Mouse (Mus musculus) naive thymus-derived CD4-positive, alpha-beta T cell, adult 2 months (primary cell): ENCODE measurements at regions not wholly inside any gene's neighbourhood (a gene's known extent, or its start where the extent isn't known, plus 50 kb on each side); places are given as distances from the start of the nearest gene placed in this dataset.
"Not testable (repeated sequence)": the region's sequence is repeated elsewhere in the genome, so short reads cannot be mapped to it uniquely, and the experiment has no call there.

ENCODE experiments used
- DNase-seq: peaks from one replicate; pipeline ENCODE4 v3.0.0-alpha.2; 2011; ENCODE audit warnings: low read depth

DNA sequence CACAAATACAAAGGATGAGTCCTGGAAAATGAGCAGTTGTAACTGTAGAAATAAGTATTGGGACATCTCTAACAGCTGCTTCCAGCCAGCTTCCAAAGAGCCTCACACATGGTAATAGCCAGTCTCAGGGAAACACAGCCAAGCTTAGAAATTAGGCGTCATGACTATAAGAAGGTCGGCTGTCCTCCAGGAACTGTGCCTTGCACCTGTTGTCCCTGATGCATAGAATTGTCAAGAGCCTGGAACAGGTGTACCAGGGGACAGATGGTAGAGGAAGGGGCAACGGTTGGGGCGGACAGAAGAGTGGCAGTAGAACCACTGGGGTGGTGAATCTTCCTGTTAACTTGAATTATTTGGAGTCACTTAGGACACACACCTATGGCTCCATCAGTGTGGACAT is 162.1 kb downstream of the Trib2 start:
- DNase-seq: no peak

DNA sequence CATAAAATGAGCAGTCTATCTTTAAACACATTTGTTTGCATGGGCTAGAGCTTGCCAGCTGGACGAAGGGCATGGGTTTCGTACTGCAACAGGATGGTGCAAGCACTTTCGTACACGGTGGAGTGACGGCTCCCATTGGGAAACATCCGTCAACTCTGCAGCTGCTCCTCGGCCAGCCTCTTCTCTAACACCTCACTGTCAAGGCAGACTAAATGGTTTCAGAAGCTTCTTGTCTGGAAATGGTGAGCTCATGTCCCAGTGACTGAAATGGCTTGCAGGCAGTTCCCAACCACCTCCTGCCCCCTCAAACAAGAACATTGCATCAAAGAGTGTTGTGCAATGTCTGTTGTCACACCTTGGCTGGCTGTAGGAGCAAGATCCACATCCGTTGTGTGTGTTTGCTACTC is 163.4 kb downstream of the Trib2 start:
- no peak for DNase-seq

DNA sequence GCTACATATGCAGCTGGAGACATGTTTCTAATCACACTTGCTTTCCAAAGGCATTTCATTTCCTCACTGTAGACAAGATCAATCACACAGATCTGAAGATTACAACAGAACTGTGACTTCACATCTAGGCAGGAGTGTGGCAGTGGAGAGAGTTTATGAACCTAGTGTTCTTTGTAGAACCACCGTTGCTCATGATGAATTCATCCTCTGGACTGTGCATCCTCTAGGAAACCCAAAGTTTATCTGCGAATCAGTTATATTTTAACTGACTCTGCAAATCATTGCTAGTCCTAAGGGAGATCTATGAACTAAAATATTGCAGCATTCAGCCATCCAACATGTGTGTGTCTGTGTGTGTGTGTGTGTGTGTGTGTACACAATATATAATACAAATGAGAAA is 165.4 kb downstream of the Trib2 start:
- no peak for DNase-seq

DNA sequence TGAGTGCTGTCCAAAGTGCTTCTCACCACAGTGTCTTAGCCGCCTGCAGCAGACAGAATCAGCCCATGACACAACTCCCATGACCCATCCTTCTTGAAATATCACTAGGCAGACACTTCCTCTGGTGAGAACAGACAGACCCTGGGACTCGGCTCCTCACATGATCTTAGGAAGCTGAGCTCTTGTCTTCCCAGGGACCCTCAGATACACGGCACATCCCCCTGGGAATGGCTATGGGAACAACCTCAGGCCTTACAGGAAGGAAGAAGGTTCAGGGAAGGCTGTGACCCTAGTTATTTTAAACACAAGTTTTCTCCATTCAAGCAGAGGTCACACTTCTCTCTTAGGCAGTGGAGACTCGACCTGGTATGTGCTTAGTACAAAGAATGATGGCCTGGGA is 166.8 kb downstream of the Trib2 start:
- no peak for DNase-seq

DNA sequence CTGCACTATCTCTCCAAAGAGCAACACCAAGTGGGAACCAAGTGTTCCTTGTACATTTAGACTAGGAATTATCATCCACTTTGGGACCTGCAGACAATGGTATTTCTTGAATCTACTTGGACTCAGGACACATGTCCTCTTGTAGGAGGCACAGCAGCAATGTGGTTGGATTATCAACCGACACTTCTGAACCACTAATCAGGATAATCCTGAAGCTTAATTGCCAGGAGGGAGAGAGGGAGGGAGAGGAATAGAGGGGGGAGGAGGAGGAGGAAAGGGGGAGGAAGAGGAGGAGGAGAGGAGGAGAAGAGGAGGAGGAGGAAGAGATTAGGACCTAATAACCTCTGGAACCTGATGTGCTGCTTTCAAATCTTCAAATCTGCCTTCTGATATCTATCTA is 167.5 kb downstream of the Trib2 start:
- no peak for DNase-seq

DNA sequence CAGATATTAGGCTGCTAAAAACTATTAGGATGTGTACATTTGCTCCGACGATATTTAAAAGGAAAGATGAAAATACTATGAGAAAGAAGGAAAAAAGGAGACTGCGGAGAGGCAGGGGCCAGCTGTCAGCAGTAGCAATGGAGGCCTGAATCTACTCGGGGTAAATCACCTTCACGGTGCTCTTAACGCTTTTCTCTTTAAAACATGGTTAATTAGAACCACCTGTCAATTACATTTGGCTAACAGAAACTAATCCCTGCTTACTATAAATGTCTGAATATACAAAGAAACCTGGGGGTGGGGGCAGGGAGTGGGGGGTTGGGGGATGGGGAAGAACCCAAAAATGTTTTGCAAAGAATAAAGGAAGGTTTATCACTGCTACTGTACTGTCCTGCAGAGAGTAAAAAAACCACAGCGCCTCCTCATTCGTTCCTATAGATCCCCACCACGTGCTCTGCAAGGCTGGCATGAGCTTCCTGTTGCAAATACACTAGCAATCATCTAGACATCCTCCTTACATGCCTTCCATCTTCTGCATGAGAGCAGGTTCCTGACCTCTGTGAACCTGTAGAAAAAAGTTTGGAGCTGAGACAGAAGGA is 172.5 kb downstream of the Trib2 start:
- no peak for DNase-seq

DNA sequence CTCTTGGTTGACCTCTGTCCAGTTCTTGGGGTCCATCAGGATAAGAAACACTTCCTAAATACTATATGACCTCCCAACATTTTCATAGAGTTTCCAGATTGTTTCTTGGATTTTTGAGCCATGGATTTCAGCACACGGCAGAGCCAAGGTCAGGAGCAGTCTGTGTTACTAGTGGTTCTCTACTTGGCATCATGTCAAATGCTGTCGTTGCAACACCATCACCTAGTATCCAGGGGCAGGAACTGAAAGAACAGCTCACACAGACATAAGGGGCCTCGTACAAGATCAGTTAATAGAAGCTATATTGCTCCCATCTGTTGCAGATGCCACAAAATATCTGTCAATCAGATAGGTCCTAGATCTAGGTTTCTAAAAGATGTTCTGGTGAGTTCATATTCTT is 173.1 kb downstream of the Trib2 start:
- DNase-seq: no peak

DNA sequence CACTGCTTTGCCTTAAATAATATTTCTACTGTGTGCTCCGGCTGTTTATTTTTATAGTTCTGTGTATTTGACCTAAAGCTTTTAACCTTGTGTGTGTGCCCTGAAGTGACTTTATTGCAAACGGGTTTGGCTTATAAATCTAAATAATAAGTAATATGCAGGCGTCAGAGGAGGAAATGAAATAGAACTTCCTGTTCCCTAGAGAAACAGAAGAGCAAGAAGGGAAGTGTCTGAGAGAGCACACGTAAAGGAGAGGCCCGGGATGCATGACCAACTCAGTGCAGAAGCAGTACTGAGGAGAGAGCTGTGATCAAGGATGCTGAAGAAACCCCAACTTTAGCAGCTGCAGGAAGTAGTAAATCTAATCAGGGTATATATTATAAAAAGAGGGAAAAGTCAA is 176.4 kb downstream of the Trib2 start:
- no peak for DNase-seq

DNA sequence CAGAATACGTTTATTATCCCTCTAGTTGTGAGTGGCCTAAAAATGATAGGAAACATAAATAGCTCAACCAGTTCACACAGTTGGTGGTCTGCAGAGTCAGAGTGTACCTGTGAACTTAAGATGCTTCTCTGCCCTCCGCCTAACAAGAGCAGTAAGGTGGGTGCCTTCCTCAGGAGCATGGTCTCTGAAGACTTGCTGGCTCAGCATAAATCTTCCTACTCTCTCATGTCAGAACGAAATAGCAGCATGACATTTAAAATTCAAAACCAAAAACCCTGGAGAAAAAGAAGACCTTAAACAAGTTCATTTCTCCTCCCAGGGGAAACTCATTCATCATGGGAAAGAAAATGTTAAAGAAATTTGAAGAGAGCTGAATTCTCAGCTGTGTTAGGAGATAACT is 186.8 kb downstream of the Trib2 start:
- no peak for DNase-seq

DNA sequence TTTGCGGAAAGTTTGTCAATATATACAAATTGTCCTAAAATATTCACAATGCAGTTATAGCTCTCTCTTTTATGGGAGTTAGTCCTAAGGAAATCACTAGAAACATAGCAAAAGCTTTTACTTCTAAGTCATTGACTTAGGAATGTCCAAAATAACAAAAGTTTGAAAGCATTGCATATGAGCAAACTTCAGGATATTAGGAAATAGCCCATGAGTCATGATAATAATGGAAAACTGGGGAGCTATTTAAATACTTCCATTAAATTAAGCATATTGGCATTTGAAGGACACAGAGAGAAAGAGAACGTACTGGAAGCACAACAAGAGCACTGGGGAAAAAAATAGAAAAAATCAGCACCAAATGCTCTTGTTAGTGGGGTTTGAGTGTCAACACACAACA is 197.2 kb downstream of the Trib2 start:
- no peak for DNase-seq

DNA sequence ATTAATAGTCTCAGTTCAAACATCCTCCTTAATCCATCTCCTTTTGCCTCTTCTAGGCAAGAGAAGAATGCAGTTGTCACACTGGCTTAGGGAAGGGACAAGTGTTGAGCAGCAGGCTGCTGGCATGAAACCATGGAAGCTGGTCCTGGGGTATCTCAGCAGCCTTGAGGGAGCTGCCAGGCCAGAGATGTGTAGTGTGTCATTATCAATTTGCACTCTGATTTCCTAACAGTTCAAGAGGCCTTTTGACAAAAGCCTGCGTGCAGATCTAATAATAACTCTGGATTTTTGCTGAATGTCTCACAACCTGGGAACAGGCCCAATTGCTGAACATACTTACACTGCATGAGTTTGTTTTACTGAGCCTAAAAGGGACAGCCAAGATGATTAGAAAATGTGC is 199.4 kb downstream of the Trib2 start:
- DNase-seq: no peak

DNA sequence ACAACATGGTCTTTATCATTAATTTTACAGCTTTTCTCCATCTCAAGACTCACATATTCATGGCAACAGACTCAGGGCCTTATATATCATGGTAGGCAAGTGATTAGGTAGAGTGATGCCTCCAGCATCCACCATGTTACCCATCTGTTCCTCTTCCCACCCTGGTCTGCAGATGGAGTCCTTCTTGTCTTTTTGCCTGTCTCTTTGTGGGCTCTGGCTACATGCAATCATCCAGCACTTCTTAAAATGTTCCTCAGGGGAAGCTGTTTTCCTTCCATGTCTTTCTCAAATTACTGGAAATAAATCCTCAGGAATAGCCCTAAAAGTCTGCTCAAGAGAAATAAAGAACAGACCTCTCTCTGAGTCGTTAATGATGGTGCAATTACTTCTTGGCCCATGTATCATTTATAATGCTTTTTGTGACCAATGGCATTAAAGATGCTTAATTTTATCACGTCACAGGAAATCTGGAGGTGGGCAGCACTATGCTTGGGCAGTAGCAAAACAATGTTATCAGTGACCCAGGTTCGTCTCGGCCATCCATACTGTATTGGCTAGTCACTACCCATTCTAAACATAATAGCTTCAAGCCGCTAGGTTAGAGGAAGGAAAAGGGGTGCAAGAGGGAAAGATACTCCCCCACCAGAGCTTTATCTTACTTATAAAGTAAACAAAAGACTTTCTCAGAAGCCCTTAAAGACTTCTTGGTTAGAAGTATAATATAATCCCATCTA is 204.7 kb downstream of the Trib2 start:
- no peak for DNase-seq

DNA sequence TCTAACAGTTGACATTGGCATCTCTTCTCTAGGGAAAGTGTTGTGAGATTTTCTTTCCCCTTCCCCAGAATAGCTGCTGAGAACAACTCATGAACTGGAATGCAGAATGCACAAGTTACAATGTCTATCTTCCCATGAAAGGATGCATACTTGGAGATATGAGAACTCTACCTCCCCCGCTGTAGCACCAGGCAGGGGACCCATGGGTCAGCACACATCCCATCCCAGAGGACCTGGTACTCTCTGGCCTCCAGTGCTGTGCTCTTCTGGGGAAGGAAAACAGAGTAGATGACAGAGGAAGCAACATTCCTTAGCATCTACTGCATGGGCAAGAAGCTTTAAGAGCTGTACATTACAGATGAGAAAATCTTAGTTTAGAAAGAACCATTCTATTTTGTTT is 209.6 kb downstream of the Trib2 start:
- DNase-seq: no peak

DNA sequence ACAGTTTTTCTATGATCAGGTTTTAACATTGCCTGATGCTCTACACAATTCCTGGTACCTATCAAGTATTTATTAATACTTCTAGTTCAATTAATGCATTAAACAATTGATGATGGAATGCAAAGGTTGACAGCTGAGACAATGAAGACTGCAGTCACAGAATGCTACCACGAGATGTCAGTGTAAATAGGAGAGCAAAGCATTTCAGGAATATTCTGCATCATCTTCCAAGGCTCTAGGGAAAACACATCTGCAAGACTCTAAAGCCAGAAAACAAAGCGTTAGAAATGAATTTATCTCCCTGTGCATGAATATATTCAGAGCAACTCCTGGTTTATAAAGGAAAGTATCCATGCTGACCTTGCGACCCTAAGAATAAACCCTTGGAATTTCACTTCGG is 210.6 kb downstream of the Trib2 start:
- DNase-seq: no peak

DNA sequence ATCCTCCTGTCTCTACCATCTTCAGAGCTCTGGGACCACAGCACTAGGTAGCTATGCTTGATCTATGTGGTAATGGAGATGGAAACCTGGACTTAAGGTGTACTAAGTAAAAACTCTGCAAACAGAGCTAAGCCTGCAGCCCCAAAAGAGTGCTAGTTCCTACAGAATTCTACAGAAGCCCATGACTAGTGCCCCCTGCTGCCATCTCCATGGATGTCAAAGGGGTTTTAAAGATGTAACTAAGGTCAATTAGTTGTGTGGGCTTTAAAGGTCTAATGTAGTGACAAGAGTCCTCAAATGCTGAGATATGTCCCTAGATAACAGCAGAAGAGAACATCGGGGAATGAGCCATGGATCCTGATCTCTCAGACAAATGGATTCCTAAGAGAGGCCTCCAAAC is 212.1 kb downstream of the Trib2 start:
- no peak for DNase-seq

DNA sequence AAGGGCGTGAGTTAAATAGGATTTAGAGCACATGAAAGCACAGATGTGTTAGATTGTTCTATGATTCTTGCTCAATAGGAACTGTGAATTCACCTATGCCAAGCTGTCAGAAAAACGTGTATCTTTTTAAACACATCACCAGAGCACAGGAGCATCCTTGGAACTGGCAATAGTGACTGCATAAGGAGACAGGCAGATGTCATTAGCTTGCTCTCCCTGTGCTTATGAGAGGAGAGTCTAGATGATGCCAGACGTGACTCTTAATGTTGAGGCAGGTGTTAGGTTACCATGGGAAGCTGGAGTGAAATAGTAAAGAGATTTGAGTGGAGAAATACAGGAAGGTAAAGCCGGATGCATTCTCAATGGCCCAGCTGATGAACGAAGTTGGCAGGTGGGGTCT is 212.8 kb downstream of the Trib2 start:
- no peak for DNase-seq

DNA sequence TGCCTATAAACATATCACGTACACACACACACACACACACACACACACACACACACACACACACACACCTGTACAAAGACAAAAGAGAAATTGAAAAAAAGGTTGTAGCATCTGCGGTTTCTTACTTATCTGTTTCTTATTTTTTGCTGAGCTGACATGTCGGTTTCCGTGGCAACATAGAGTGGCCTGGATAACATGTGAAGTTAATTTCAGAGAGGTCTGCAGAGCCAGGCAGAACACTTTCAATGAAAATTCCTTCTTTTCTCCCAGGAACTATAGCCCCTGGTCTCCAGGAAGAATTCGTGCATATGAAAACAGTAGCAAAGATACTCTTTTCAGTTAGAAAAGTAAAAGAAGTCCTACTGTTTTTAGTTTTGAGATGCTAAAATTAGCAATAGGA is 213.4 kb downstream of the Trib2 start:
- DNase-seq: no peak

DNA sequence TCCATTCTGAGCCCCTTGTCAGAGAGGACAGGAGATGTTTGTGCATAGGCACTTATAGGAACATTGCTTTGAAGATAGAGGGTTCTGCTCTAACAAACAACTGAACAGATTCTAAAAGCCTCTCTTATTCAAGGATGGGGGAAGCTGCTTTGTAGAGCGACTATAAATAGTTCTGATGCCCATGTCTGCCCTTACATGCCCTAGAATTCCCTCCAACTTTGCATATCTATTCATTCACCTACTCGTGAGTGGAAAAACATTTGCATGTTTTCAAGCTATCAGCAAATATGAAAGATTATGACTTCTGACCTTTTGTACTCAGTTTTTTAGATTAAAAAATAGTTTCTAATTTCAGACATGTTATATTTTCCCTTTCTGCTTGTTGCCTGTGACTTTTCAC is 222.0 kb downstream of the Trib2 start:
- no peak for DNase-seq

DNA sequence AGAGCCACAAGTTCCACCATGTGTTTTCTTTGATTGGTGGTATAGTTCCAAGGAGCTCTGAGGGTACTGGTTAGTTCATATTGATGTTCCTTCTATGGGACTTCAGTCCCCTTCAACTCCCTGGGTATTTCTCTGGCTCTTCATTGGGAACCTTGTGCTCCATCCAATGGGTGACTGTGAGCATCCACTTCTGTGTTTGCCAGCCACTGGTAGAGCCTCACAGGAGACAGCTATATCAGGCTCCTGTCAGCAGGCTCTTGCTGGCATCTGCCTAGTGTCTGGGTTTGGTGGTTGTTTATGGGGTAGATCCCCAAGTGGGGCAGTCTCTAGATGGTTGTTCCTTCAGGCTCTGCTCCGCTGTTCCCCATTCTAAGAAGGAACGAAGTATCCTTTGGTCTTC is 228.9 kb downstream of the Trib2 start:
- not testable (repeated sequence) for DNase-seq

DNA sequence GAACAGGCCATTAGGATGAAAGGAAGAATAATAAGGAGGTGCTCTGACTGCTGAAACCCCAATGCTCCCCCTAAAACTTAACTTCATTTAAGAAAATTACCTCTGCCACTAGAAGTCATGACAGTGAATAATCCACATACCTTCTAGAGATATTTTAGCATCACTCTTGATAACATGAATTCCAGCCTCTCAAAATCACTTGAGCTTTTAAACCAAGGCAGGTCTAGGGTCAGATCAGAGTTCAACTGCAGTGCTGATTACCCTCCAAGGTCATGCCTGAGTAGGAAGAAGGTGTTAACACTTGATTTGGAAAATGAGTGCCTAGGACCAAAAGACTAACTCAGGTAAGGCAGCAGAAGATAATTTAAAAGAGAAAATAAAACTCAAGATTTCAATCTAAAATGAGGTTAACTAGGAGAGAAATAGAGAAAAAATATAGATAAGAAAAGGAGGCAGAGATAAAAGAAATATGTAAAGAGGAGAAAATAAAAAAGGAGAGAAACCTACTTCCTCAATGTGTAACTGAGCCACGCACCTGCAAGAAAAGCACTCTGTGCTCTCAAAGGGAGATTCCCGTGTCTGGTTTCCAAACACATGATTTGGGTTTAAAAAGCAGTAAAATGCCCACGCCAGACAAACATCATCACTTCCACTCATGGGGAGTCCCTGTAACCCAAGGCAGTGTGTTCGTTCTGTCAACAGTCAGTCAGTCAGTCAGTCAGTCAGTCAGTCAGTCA is 229.8 kb downstream of the Trib2 start:
- DNase-seq: no peak

DNA sequence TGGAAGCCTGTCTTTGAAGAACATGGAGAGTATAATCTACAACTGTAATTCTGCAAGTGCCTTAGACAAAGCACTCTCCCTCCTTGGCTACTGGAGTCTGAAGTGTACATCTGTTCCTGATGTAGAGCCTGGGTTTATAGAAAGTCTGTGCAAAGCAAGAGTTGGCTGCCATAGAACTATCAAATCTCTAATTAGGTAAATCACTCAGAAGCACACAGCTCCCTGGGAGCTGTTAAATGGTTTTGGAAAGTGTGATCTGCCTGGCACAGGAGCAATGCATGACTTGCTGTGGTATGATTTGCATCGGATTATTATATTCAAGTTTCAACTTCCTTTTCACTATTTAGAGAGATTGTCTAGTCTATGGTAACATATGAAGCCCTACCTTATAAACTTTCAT is 230.9 kb downstream of the Trib2 start:
- no peak for DNase-seq

DNA sequence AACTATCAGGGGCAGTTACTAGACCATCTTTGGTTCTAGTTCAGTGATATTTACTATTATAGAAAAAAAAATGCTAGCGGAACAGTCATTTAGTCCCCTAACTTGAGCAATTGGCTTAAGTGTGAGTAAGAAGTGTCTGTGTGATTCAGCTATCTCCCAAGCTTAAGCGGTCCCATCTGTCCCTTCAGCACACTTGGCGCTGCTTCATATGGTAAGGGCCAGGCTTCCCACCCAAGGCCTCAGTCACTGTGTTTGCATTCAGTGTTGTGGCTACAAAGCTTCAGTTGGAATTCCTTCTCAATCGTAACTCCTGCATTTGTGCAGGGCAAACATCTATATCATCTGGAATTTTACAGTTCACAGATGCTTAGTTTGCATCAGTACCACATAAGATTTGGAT is 232.0 kb downstream of the Trib2 start:
- DNase-seq: no peak

DNA sequence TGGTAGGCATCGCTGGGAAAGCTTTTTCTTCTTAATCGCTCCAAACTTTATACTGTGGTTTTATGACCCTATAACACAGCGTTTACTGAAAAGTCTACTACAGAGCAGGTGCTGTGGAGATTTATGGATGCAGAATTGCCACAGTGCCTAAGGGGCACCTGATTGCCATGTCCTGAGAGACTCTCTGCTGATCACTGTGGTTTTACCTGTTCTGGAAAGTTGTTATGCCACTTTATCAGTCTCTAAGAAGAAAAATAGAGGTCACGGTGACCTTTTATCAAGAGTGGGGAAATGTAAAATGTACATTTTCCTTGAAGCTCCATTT is 250.0 kb downstream of the Trib2 start:
- no peak for DNase-seq
